ENCODE assay signal across 9 mouse cellular contexts in genomic region chr5:134617071-134617470, GRCm38 (mm10). TPM values are rescaled to one million over a fixed set of nuclear protein-coding genes. Genes with fewer than 3 reads are reported as not detected.
DNase-seq lines count a peak whose midpoint lies in the region; ATAC-seq and TF ChIP-seq lines count a peak whose summit lies in the region.
"Had no signal": no experiment of that assay in that cellular context is flagged by ENCODE, and none has a peak within 500 bp of the region (broad histone marks: within the 10 kb centered on the region; RNA-seq: fewer than 3 reads in every experiment).

No protein-coding gene starts in this region.

- H3K27ac ChIP-seq in forebrain, postnatal 0 days (ENCODE audit: low read depth, low read length) = no peak overlapping the region
- H3K27ac ChIP-seq in liver, embryonic 16.5 days (ENCODE audit: low read length) = no peak overlapping the region
- H3K27ac ChIP-seq: neural tube, embryonic 12.5 days had no signal

- H3K27me3 ChIP-seq in forebrain, postnatal 0 days (ENCODE audit: insufficient read depth, low read length) = no peaks in the 10 kb centered on the region
- no peaks in the 10 kb centered on the region for H3K27me3 ChIP-seq in liver, embryonic 16.5 days (ENCODE audit: control insufficient read depth, insufficient read depth, low read depth, low read length)
- H3K27me3 ChIP-seq: neural tube, embryonic 12.5 days had no signal

- H3K4me2 ChIP-seq in forebrain, postnatal 0 days (ENCODE audit: low read depth) = no peak overlapping the region
- no peak overlapping the region for H3K4me2 ChIP-seq in liver, embryonic 16.5 days (ENCODE audit: low read depth, low read length)
- H3K4me2 ChIP-seq: neural tube, embryonic 12.5 days had no signal

- DNase-seq in urinary bladder, adult 18-20 months (ENCODE audit: low spot score in 2 of 2) = peak; percentile 46 to 69
- DNase-seq in urinary bladder, postnatal 10 days (ENCODE audit: low spot score) = no peak
- peak; percentile 27 for DNase-seq in c-Kit-negative CD71-positive TER-119-positive erythroid progenitor cells, embryonic 14.5 days (ENCODE audit: low read depth, low spot score)
- DNase-seq in forebrain, postnatal 0 days = no peak
- peak; percentile 78 for DNase-seq in kidney, adult 9 months
- DNase-seq in right cerebral cortex, adult 18-20 months = peak; percentile 60
- DNase-seq in urinary bladder, postnatal 25 days (ENCODE audit: low spot score) = peak; percentile 71

- H3K4me3 ChIP-seq in forebrain, postnatal 0 days (ENCODE audit: low read depth, low read length) = no peak overlapping the region
- H3K4me3 ChIP-seq in liver, embryonic 16.5 days (ENCODE audit: low read depth, low read length) = no peak overlapping the region
- H3K4me3 ChIP-seq: neural tube, embryonic 12.5 days had no signal

- peaks cover 46% of the 10 kb centered on the region for H3K36me3 ChIP-seq in forebrain, postnatal 0 days (ENCODE audit: insufficient read depth)
- H3K36me3 ChIP-seq in liver, embryonic 16.5 days (ENCODE audit: control insufficient read depth, insufficient read depth) = peaks cover 31% of the 10 kb centered on the region

- no peaks in the 10 kb centered on the region for H3K4me1 ChIP-seq in forebrain, postnatal 0 days (ENCODE audit: insufficient read depth)
- no peaks in the 10 kb centered on the region; the same call in 1 of the 2 replicates for H3K4me1 ChIP-seq in liver, embryonic 16.5 days (ENCODE audit: control insufficient read depth, low read depth, low read length)
- H3K4me1 ChIP-seq: neural tube, embryonic 12.5 days had no signal

- peak; percentile 77 for TF ChIP-seq CTCF in forebrain, postnatal 0 days (IDR thresholded peaks at IDR 0.05; ENCODE audit: low read depth)

- WGBS in forebrain, postnatal 0 days = 54% methylated on average over 3 of the region's 3 CpGs
- 26% methylated on average over 3 of the region's 3 CpGs for WGBS in liver, embryonic 16.5 days (ENCODE audit: insufficient replicate concordance)

- H3K9me3 ChIP-seq in forebrain, postnatal 0 days (ENCODE audit: low read length) = no peaks in the 10 kb centered on the region
- no peaks in the 10 kb centered on the region for H3K9me3 ChIP-seq in liver, embryonic 16.5 days (replicated peaks; ENCODE audit: control insufficient read depth, low read length)
- H3K9me3 ChIP-seq: neural tube, embryonic 12.5 days had no signal

- no peak overlapping the region for H3K9ac ChIP-seq in forebrain, postnatal 0 days
- no peak overlapping the region for H3K9ac ChIP-seq in liver, embryonic 16.5 days (ENCODE audit: low read depth, low read length)
- H3K9ac ChIP-seq: neural tube, embryonic 12.5 days had no signal

- no peak for ATAC-seq in forebrain, postnatal 0 days
- peak; percentile 49 for ATAC-seq in liver, embryonic 16.5 days (ENCODE audit: low read depth)

RNA-seq across cellular contexts. Expression of gene Lat2, which starts 2.2 kb away (rescaled TPM):
- 1.5 and 1.8 TPM in 2 replicates for total RNA-seq in forebrain, postnatal 0 days (2014; rRNA removed)
- 1.2 and 2.5 TPM in 2 replicates for polyA plus RNA-seq in forebrain, postnatal 0 days (2015; fragmentation: Nextera tagmentation; extraction: Ambion mirVana)
- polyA plus RNA-seq in liver, embryonic 16.5 days (2015; fragmentation: Nextera tagmentation; extraction: Ambion mirVana) = 1.7 and 2.9 TPM in 2 replicates

RNA-seq across cellular contexts. Expression of gene Eif4h, which starts 22.2 kb away (rescaled TPM):
- total RNA-seq in forebrain, postnatal 0 days (2014; rRNA removed) = 498 and 525 TPM in 2 replicates
- 315 and 343 TPM in 2 replicates for polyA plus RNA-seq in forebrain, postnatal 0 days (2015; fragmentation: Nextera tagmentation; extraction: Ambion mirVana)
- polyA plus RNA-seq in liver, embryonic 16.5 days (2015; fragmentation: Nextera tagmentation; extraction: Ambion mirVana) = 167 TPM in 2 replicates

RNA-seq across cellular contexts. Expression of gene Rfc2, which starts 35.9 kb away (rescaled TPM):
- total RNA-seq in forebrain, postnatal 0 days (2014; rRNA removed) = 68.9 and 97.5 TPM in 2 replicates
- 150 and 160 TPM in 2 replicates for polyA plus RNA-seq in forebrain, postnatal 0 days (2015; fragmentation: Nextera tagmentation; extraction: Ambion mirVana)
- polyA plus RNA-seq in liver, embryonic 16.5 days (2015; fragmentation: Nextera tagmentation; extraction: Ambion mirVana) = 130 and 141 TPM in 2 replicates

RNA-seq across cellular contexts. Expression of gene Syna, which starts 57.1 kb away (rescaled TPM):
- not detected in 2 replicates for total RNA-seq in forebrain, postnatal 0 days (2014; rRNA removed)
- 0.55 and 0.97 TPM in 2 replicates for polyA plus RNA-seq in forebrain, postnatal 0 days (2015; fragmentation: Nextera tagmentation; extraction: Ambion mirVana)
- polyA plus RNA-seq in liver, embryonic 16.5 days (2015; fragmentation: Nextera tagmentation; extraction: Ambion mirVana) = not detected in 2 replicates

Comparison
In these comparisons a context has a peak if more than half of its experiments do, and no peak if none do; other contexts are left out.
1. DNase-seq: peak in urinary bladder, adult 18-20 months (2 of 2), c-Kit-negative CD71-positive TER-119-positive erythroid progenitor cells, embryonic 14.5 days (single experiment), kidney, adult 9 months (single experiment), right cerebral cortex, adult 18-20 months (single experiment) and urinary bladder, postnatal 25 days (single experiment); none in urinary bladder, postnatal 10 days (single experiment) and forebrain, postnatal 0 days (single experiment).